Mouse (Mus musculus) mouse embryonic stem cell (cell line): ENCODE results near the gene Gm10840.
"Not testable (repeated sequence)": the region's sequence is repeated elsewhere in the genome, so short reads cannot be mapped to it uniquely, and the experiment has no call there.

Experiments used
- in situ Hi-C, 2 experiments: fragments of 300-500 bp; cut with MboI; formaldehyde crosslinking; loops; 1 replicate in 1 of 2; 3 replicates in 1 of 2; pipeline ENCODE4 v1.14.3; 2019 to 2020; ENCODE audit warnings: low sequenced_read_pairs in 2 of 2, low pct_unique_long_range_greater_than_20kb in 1 of 2, mixed read lengths in 1 of 2; ENCODE audit not compliant: unreplicated experiment in 1 of 2

The Gm10840 gene

GRCm38 (mm10) chr11:106192657-106193370, 32.2 kb downstream of the Gm10840 start:
- in situ Hi-C loops = no loop called here

- in situ Hi-C loops = no loop called here
Observed at GRCm38 (mm10) chr11:106193371-106194154, 32.9 kb downstream of the Gm10840 start.

- in situ Hi-C loops = no loop called here
Observed at GRCm38 (mm10) chr11:106194155-106194541, 33.5 kb downstream of the Gm10840 start.

GRCm38 (mm10) chr11:106194891-106195290, 34.2 kb downstream of the Gm10840 start:
- in situ Hi-C loops = no loop called here

GRCm38 (mm10) chr11:106195341-106195740, 34.7 kb downstream of the Gm10840 start:
- in situ Hi-C loops = no loop called here

GRCm38 (mm10) chr11:106198277-106198676, 37.6 kb downstream of the Gm10840 start:
- in situ Hi-C loops = no loop called here

- in situ Hi-C loops = not testable (repeated sequence)
Observed at GRCm38 (mm10) chr11:106199997-106200396, 39.3 kb downstream of the Gm10840 start.

- in situ Hi-C loops = no loop called here
Observed at GRCm38 (mm10) chr11:106200756-106201155, 40.1 kb downstream of the Gm10840 start.

- in situ Hi-C loops = no loop called here
Observed at GRCm38 (mm10) chr11:106201337-106202122, 40.9 kb downstream of the Gm10840 start.

- in situ Hi-C loops = no loop called here
Observed at GRCm38 (mm10) chr11:106202123-106202465, 41.4 kb downstream of the Gm10840 start, which contains the start of gene Strada. TSS of gene Strada (minus strand) at chr11:106202168.
